Mouse (Mus musculus) kidney, adult 8-10 months (tissue): ENCODE measurements at regions not wholly inside any gene's neighbourhood (a gene's known extent, or its start where the extent isn't known, plus 50 kb on each side); places are given as distances from the start of the nearest gene placed in this dataset.
"Not testable (repeated sequence)": the region's sequence is repeated elsewhere in the genome, so short reads cannot be mapped to it uniquely, and the experiment has no call there.

Source experiments
- DNase-seq, 2 experiments: peaks; one replicate each; pipeline ENCODE4 v3.0.0; 2022

DNA sequence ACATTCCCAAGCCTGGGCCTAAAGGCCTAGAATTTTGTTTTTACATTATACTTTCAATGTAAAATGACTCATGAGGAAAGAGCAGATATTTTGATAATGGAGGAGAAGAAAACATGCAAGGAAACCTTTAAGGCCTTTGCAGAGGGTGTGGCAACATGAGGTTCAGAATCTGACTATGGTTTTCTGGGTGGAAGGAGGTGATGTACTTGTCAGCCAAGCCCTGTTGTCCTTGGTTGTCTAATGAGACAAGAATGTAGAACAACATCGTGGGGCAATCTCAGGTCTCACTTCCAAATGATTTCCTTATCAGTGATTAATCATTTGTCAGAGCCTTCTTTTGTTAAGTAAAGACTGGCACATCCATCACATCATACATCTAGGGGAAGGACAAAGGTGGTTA, 580.5 kb upstream of the Igfbp3 start:
- DNase-seq = no peak

DNA sequence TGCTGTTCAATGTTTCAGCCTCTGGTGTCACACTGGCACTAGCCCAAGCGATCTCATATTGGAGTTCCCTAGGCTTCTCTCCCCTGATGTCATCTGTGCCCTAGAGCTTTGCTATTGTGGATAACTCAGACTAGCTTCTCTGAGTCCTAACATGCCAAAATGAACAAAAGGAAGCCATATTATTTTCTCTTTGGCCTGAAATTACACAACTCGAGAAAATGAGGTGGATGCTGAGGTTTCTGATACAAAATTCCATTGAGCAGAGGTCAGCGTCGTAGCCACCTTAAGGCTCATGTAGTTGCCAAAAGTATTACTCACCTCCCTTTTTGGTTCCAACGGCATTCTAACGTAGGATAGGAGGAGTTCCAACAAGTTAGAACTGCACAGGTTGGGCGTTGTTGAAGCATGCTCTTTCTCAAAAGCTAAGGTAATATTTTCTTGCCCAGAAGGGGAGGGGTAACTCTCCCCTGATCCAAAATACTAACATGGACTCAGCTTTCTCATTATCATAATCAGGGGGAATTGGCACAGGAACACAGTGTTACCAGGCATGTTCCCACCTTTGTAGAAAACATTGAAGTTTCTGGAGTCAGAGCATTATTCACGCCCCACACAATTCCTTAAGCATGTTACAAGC, 566.9 kb upstream of the Igfbp3 start:
- no peak for DNase-seq

DNA sequence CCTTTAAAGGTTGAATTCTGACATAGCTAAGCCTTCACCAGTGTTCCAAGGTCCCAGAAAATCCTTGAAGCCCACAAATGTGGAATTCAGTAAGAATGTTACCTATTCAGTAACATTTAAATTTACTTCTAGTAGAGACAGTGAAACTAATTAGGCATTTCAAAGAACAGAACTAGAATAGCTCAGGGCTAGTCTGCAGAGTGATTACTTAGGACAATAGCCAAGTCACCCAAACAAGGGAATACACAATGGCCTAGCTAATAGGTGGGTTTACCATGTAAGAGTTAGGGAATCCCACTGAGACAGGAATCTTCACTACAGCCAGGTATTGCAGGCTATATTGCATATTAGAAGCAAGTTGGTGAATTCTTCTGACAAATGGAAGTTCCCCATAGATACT, 561.6 kb upstream of the Igfbp3 start:
- not testable (repeated sequence) for DNase-seq

DNA sequence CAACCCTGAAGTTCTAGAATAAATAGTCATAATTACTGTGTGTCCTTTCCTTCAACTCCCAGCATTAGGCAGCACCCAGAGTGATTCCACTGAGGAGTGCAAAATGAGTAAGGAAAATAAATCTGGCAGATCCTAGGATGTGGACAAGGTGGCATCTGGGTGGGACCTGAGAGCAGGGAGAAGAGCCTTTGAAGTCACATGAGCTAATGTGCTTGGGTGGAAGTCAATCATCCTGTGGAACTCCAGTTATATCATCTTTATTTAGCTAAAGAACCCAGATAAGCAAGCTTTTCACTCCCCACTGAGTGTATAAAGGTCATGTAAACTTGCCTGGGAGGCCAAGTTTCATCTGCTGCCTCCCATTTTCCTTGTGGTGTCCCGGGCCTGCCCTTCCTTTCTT, 551.6 kb upstream of the Igfbp3 start:
- no peak for DNase-seq

DNA sequence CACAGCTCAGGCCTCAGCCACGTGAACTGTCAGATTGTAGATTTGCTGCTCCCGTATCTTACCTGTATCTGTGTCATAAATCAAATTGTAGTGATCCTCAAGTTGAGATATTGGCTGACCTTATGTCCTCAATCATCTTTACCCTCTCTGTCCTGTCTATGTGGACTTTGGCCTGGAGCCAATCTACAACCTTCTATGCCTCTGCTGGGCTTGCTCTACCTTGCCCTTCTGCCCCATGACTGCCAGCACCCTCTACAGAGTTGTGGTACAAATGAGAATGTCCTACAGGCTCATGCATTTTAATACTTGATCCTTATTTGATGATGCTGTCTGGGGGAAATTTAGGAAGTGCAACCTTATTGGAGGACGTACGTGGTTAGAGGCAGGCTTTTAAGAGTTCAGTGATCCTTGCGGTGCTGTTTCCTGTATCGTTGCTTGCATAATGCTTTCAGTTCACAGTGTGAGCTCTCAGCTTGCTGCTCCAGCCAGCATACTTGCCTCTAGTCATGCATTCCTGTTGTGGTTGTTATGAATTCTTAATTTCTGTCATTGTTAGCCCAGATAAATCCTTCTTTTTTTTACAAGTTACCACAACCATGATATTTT, 545.2 kb upstream of the Igfbp3 start:
- peak in 1 of 2 experiments; percentile 6 for DNase-seq
